Mouse (Mus musculus) liver, embryonic 12.5 days (tissue): ENCODE measurements around the gene Tmem246. TPM values are rescaled to one million over a fixed set of nuclear protein-coding genes. Genes with fewer than 3 reads are reported as not detected.
"Not testable (repeated sequence)": the region's sequence is repeated elsewhere in the genome, so short reads cannot be mapped to it uniquely, and the experiment has no call there.

Source experiments
- ATAC-seq: fragments of 200-750 bp; cut with Nextera tagmentation; 2 replicates; pipeline ENCODE4 v1.8.0; 2017; ENCODE audit warnings: moderate number of reproducible peaks, mild to moderate bottlenecking, moderate library complexity
- H3K27ac ChIP-seq: fragments of 300-500 bp; sonication (generic); 2 replicates; pipeline ENCODE4 v1.5.1; 2016; ENCODE audit warnings: mild to moderate bottlenecking
- H3K27me3 ChIP-seq: fragments of 300-500 bp; sonication (generic); replicated peaks from 2 replicates; pipeline ENCODE4 v1.6.1; 2016; ENCODE audit warnings: mild to moderate bottlenecking, moderate library complexity
- H3K36me3 ChIP-seq: fragments of 300-500 bp; sonication (generic); 2 replicates; pipeline ENCODE4 v1.6.1; 2016; ENCODE audit warnings: mild to moderate bottlenecking, moderate library complexity
- H3K4me1 ChIP-seq: fragments of 300-500 bp; sonication (generic); 2 replicates; pipeline ENCODE4 v1.6.1; 2016
- H3K4me2 ChIP-seq: fragments of 300-500 bp; sonication (generic); 2 replicates; pipeline ENCODE4 v1.6.1; 2016; ENCODE audit warnings: mild to moderate bottlenecking, moderate library complexity
- H3K4me3 ChIP-seq: fragments of 300-500 bp; sonication (generic); 2 replicates; pipeline ENCODE4 v1.5.1; 2016; ENCODE audit warnings: mild to moderate bottlenecking, moderate library complexity
- H3K9ac ChIP-seq: fragments of 300-500 bp; sonication (generic); 2 replicates; pipeline ENCODE4 v1.6.1; 2016; ENCODE audit warnings: mild to moderate bottlenecking, moderate library complexity
- H3K9me3 ChIP-seq: fragments of 300-500 bp; sonication (generic); replicated peaks from 2 replicates; pipeline ENCODE4 v1.6.1; 2016; ENCODE audit warnings: mild to moderate bottlenecking, moderate library complexity
- WGBS: fragments of 180-500 bp; shearing (Covaris S2); methylation state at CpG from one replicate; pipeline ENCODE4 v1.1.7; 2016; ENCODE audit not compliant: insufficient replicate concordance; 5-methylcytosine and 5-hydroxymethylcytosine counted together
- polyA plus RNA-seq: library from polyadenylated mRNA; unstranded; fragments of >200 nt; fragmentation: Nextera tagmentation; extraction: Ambion mirVana; gene quantifications from 2 replicates; pipeline ENCODE4 v1.2.1, GENCODE M21; 2016

Gene Tmem246
- 13.3 and 14.6 TPM in 2 replicates for polyA plus RNA-seq

DNA sequence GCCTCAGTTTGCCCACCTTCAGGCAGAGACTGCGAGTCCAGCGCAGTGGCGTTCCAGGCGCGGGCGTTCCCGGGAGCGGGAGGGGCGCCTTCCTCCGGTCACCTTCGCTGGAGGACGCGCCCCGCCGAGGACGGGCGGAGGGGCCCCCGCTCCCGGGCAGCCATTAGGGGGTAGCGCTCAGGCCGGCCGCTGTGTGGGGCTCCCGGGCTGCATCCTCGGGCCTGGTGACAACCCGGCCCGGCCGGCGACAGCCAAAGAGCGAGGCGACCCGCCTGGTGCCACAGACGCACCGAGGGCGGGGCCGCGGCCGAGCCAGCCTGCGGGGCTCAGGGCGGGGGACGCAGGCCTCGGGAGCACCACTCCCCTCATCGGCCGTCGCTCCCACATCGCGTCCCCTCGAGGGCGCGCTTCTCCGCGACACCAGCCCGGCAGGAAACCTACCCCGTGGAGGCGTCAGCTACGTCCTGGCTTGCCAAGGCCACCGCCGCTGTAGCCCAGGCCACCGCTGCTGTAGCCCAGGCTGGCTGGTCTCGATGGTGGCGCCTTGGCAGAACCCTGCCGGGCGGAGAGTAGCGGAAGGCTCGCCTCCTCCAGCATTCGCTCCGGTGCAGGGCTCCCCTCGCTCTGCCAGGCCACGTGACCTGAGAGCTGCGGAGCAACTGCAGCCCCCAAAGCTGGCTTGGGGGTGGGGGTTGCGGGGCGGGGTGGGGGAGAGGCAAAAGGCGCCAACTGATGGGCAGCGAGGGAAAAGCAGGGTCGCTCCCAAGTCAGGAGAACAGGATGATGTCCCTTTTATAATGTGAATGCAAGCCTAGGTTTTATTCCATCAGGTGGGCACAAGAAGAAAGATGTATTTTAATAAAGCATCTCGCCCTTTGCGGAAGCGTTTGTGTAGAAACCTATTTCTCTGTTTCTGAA, at the start of gene Tmem246:
Gene Tmem246, minus strand, starts transcription at position 694 of the 918 bp plus-strand sequence.
- Histone ChIP-seq H3K27ac (peak within 1 kb of the TSS; percentile 75), H3K9me3 (no peaks in the 10 kb centered on the region), H3K27me3 (peaks cover 6% of the 10 kb centered on the region; the same call in 1 of the 2 replicates), H3K36me3 (no peaks in the 10 kb centered on the region), H3K4me1 (peaks cover 14% of the 10 kb centered on the region), H3K4me2 (peak within 1 kb of the TSS; percentile 93), H3K4me3 (peak within 1 kb of the TSS; percentile 78), H3K9ac (peak within 1 kb of the TSS; percentile 75)
- peak; percentile 92 for ATAC-seq
- under 1% methylated on average over 76 of the region's 77 CpGs for WGBS

- no peak overlapping the region for H3K4me3 ChIP-seq
- no peaks in the 10 kb centered on the region for H3K9me3 ChIP-seq
- peaks cover 84% of the 10 kb centered on the region for H3K36me3 ChIP-seq
- no peak overlapping the region for H3K4me2 ChIP-seq
- H3K4me1 ChIP-seq, result peaks cover 4% of the 10 kb centered on the region; the same call in 1 of the 2 replicates
- no peaks in the 10 kb centered on the region for H3K27me3 ChIP-seq
- peak; percentile 90 for ATAC-seq
- H3K9ac ChIP-seq, result no peak overlapping the region
- H3K27ac ChIP-seq, result no peak overlapping the region
- 18% methylated on average over 2 of the region's 2 CpGs for WGBS
These were observed 42.2 kb upstream of the Tmem246 start for GRCm38 (mm10) chr4:49639913-49640312.

DNA sequence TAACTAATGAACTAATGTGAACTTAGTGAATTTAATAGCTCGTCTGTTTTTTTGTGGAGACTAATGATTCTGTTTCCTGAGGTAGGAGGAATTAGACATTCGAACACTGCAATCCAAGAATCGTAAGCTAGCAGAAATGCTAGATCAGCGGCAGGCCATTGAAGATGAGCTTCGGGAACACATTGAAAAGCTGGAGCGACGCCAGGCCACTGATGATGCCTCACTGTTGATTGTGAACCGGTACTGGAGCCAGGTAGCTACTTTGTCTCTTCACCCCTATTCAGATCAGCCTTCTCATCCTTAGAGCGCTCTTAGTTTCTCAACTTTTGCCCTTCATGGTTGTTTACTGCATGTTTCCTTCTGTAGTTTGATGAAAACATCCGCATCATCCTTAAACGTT, 40.1 kb upstream of the Tmem246 start:
- Histone ChIP-seq H3K9ac (no peak overlapping the region), H3K27ac (no peak overlapping the region), H3K4me1 (peaks cover 24% of the 10 kb centered on the region), H3K9me3 (no peaks in the 10 kb centered on the region), H3K4me2 (no peak overlapping the region), H3K36me3 (peaks cover 82% of the 10 kb centered on the region), H3K4me3 (no peak overlapping the region), H3K27me3 (no peaks in the 10 kb centered on the region)
- no peak for ATAC-seq
- 88% methylated on average over 11 of the region's 11 CpGs for WGBS

DNA sequence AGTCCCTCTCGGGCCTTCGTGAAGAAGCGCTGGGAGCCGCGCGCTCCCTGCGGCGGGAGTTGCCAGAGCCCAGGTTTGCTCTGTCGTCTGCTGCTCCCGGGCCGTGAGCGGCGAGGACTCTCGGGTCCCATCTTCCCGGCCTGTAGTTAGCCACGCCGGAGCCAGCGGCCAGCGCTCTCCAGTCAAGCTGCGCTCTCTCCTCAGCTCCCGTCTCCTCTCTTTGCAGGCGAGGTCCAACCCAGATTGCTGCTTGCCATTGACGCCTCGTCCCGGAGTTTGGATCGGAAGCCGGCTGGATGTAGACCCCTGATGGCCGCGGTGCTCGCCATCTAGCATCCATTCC, 34.4 kb upstream of the Tmem246 start:
- H3K9me3 ChIP-seq, result no peaks in the 10 kb centered on the region
- peak; percentile 69 for ATAC-seq
- peaks cover 31% of the 10 kb centered on the region for H3K4me1 ChIP-seq
- H3K4me2 ChIP-seq, result peak overlapping the region; percentile 85
- WGBS, result under 1% methylated on average over 30 of the region's 30 CpGs
- H3K27ac ChIP-seq, result peak overlapping the region; percentile 89
- H3K9ac ChIP-seq, result peak overlapping the region; percentile 90
- peaks cover 39% of the 10 kb centered on the region for H3K36me3 ChIP-seq
- peak overlapping the region; percentile 86 for H3K4me3 ChIP-seq
- H3K27me3 ChIP-seq, result no peaks in the 10 kb centered on the region

- peak; percentile 94 for ATAC-seq
- H3K9ac ChIP-seq, result peak within 1 kb of the TSS; percentile 90
- peak within 1 kb of the TSS; percentile 89 for H3K27ac ChIP-seq
- WGBS, result 3% methylated on average over 37 of the region's 37 CpGs
- peak within 1 kb of the TSS; percentile 86 for H3K4me3 ChIP-seq
- H3K4me1 ChIP-seq, result peaks cover 35% of the 10 kb centered on the region
- H3K4me2 ChIP-seq, result peak within 1 kb of the TSS; percentile 85
- peaks cover 33% of the 10 kb centered on the region for H3K36me3 ChIP-seq
- H3K27me3 ChIP-seq, result no peaks in the 10 kb centered on the region
- H3K9me3 ChIP-seq, result no peaks in the 10 kb centered on the region
These were observed 33.9 kb upstream of the Tmem246 start, which contains the start of gene Rnf20 for GRCm38 (mm10) chr4:49631319-49632138. Gene Rnf20, plus strand, starts transcription at chr4:49632006.

GRCm38 (mm10) chr4:49628941-49629340, 31.3 kb upstream of the Tmem246 start:
- no peak for ATAC-seq

GRCm38 (mm10) chr4:49626973-49627372, 29.3 kb upstream of the Tmem246 start:
- Histone ChIP-seq H3K4me1 (peaks cover 28% of the 10 kb centered on the region), H3K9me3 (no peaks in the 10 kb centered on the region), H3K9ac (no peak overlapping the region), H3K36me3 (no peaks in the 10 kb centered on the region), H3K4me2 (no peak overlapping the region), H3K4me3 (no peak overlapping the region), H3K27me3 (no peaks in the 10 kb centered on the region), H3K27ac (no peak overlapping the region)
- 2% methylated on average over 3 of the region's 3 CpGs for WGBS
- no peak for ATAC-seq

More at GRCm38 (mm10) chr4:49628941-49629340, 31.3 kb upstream of the Tmem246 start:
- Histone ChIP-seq H3K27me3 (no peaks in the 10 kb centered on the region), H3K27ac (no peak overlapping the region), H3K4me2 (no peak overlapping the region), H3K4me3 (no peak overlapping the region), H3K36me3 (peaks cover 8% of the 10 kb centered on the region), H3K9me3 (no peaks in the 10 kb centered on the region), H3K4me1 (peaks cover 43% of the 10 kb centered on the region), H3K9ac (no peak overlapping the region)
- 72% methylated on average over 5 of the region's 5 CpGs for WGBS

DNA sequence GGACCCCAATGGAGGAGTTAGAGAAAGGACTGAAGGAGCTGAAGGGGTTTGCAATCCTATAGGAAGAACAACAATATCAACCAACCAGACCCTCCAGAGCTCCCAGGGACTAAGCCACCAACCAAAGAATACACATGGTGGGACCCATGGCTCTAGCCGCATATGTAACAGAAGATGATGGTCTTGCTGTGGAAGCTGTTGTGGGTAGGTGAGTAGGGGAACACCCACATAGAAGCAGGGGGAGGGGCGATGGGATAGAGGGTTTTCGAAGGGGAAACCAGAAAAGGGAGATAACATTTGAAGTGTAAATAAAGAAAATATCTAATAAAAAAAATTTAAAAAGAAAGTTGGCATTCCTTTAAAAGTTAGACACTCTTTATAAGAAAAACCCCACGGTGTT, 27.3 kb upstream of the Tmem246 start:
- H3K4me1 ChIP-seq, result peaks cover 21% of the 10 kb centered on the region
- not testable (repeated sequence) for H3K27ac ChIP-seq, H3K9me3 ChIP-seq, H3K4me3 ChIP-seq, H3K9ac ChIP-seq, H3K4me2 ChIP-seq, H3K27me3 ChIP-seq, H3K36me3 ChIP-seq
- WGBS, result 48% methylated on average over 4 of the region's 4 CpGs
- peak; percentile 54; the same call in 1 of the 2 replicates for ATAC-seq

DNA sequence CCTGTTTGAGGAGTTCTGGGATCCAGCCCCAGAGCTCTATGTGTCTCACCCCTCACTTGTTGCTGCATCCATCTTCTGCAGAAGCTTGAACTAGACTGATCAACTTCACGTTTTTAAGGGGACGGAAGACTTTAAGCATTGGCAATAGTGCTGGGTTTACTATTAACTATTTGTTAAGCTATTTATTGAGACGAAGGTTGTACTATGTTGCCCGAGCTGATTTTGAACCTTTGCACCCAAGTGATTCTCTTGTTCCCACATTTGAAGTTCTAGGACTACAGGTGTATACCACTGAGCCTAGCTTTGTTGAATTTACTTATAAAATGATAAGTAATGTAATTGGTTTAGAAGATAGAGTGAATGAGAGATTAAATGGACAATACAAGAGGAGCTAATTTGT, 26.2 kb upstream of the Tmem246 start:
- Histone ChIP-seq H3K4me1 (peaks cover 21% of the 10 kb centered on the region), H3K4me2 (no peak overlapping the region), H3K9me3 (no peaks in the 10 kb centered on the region), H3K27me3 (no peaks in the 10 kb centered on the region), H3K27ac (no peak overlapping the region), H3K9ac (no peak overlapping the region), H3K4me3 (no peak overlapping the region), H3K36me3 (no peaks in the 10 kb centered on the region)
- no peak for ATAC-seq
- 70% methylated on average over 4 of the region's 4 CpGs for WGBS

GRCm38 (mm10) chr4:49622272-49622671, 24.6 kb upstream of the Tmem246 start:
- WGBS, result 82% methylated on average over 2 of the region's 2 CpGs
- Histone ChIP-seq H3K4me3 (no peak overlapping the region), H3K36me3 (no peaks in the 10 kb centered on the region), H3K9me3 (no peaks in the 10 kb centered on the region), H3K4me1 (peaks cover 21% of the 10 kb centered on the region), H3K9ac (no peak overlapping the region), H3K27me3 (no peaks in the 10 kb centered on the region), H3K4me2 (no peak overlapping the region), H3K27ac (no peak overlapping the region)
- no peak for ATAC-seq

- H3K4me1 ChIP-seq, H3K27me3 ChIP-seq, H3K9ac ChIP-seq, H3K9me3 ChIP-seq, H3K4me2 ChIP-seq, H3K36me3 ChIP-seq, H3K27ac ChIP-seq, ATAC-seq, H3K4me3 ChIP-seq: not testable (repeated sequence)
- WGBS, result 54% methylated on average over 7 of the region's 7 CpGs
These were observed 22.2 kb upstream of the Tmem246 start for GRCm38 (mm10) chr4:49619861-49620260.

GRCm38 (mm10) chr4:49616924-49617323, 19.2 kb upstream of the Tmem246 start:
- no peak for ATAC-seq
- Histone ChIP-seq H3K4me2 (no peak overlapping the region), H3K36me3 (no peaks in the 10 kb centered on the region), H3K9me3 (no peaks in the 10 kb centered on the region), H3K4me1 (no peaks in the 10 kb centered on the region), H3K27me3 (no peaks in the 10 kb centered on the region), H3K9ac (no peak overlapping the region), H3K27ac (no peak overlapping the region), H3K4me3 (no peak overlapping the region)
- WGBS, result 63% methylated on average over 10 of the region's 10 CpGs
